Mouse (Mus musculus) heart, postnatal 4 days (tissue): ENCODE measurements around the gene Serpinb6d. TPM values are rescaled to one million over a fixed set of nuclear protein-coding genes. Genes with fewer than 3 reads are reported as not detected.

ENCODE experiments used
- DNase-seq: peaks from one replicate; pipeline ENCODE4 v3.0.0; 2021
- total RNA-seq, 2 experiments: library from RNA; stranded (reverse); gene quantifications; 2 replicates each; pipeline ENCODE4 v1.2.3; 2021

Gene Serpinb6d
- not detected for total RNA-seq

GRCm38 (mm10) chr13:33661105-33661504 lies at the start of gene Serpinb6d:
Gene Serpinb6d (plus strand): TSS chr13:33661405.
- DNase-seq = no peak

- DNase-seq = no peak
Measured at GRCm38 (mm10) chr13:33622921-33623320, 38.3 kb upstream of the Serpinb6d start.

GRCm38 (mm10) chr13:33642540-33642939 lies 18.7 kb upstream of the Serpinb6d start:
- no peak for DNase-seq

- no peak for DNase-seq
Measured at GRCm38 (mm10) chr13:33662550-33662949, 1.3 kb downstream of the Serpinb6d start.

- no peak for DNase-seq
Measured at GRCm38 (mm10) chr13:33720296-33720695, 59.1 kb downstream of the Serpinb6d start.

Other genes with a start within 250 kb of the Serpinb6d start
- gene Serpinb9g, start 176.6 kb upstream of the Serpinb6d start, total RNA-seq = not detected
- not detected for gene Serpinb6e, start 182.0 kb downstream of the Serpinb6d start, total RNA-seq
- gene Serpinb6c, start 244.3 kb downstream of the Serpinb6d start, total RNA-seq = under 1 TPM; 0.20 to 0.29 TPM